Mouse (Mus musculus) lung, postnatal 0 days (tissue): ENCODE measurements around the gene 2610528J11Rik.

Experiments used
- CTCF ChIP-seq: IDR thresholded peaks from 2 replicates; pipeline ENCODE4 v1.5.1; 2016; ENCODE audit warnings: antibody characterized with exemption, mild to moderate bottlenecking
- EP300 ChIP-seq: IDR thresholded peaks from 2 replicates; pipeline ENCODE4 v1.6.1; 2016; ENCODE audit warnings: antibody characterized with exemption, mild to moderate bottlenecking, control low read depth

- no peak for TF ChIP-seq CTCF
- no peak for TF ChIP-seq EP300
Observed at GRCm38 (mm10) chr4:118522248-118522647, 4.6 kb upstream of the 2610528J11Rik start.
